In the genomic region with DNA sequence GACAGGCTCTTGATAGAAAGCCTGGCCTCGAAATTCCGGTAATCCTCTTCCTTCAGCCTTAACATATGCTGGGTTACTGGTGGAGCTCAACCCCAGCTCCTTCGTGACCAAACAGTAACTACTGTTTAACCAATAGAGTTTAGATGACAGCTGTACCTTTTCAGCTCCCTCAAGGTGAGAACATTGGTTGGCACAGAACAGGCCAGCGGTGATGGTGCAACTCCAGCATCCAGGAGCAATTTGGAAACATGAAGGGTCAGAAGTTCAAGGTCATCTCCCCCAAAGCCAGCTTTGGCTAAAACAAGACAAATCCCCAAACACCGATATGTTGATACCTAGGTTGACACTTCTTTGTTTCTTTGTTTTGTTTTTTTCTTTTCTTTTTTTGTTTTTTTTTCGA, we compare ENCODE assay signal across 8 mouse cellular contexts. TPM values are rescaled to one million over a fixed set of nuclear protein-coding genes. Genes with fewer than 3 reads are reported as not detected.
DNase-seq lines count a peak whose midpoint lies in the region; ATAC-seq lines count a peak whose summit lies in the region.

No protein-coding gene starts in this region.

- H3K4me3 ChIP-seq in heart, embryonic 10.5 days: peak overlapping the region; percentile 77
- peak overlapping the region; percentile 54 for H3K4me3 ChIP-seq in forebrain, embryonic 11.5 days (ENCODE audit: low read depth, low read length)
- peak overlapping the region; percentile 70 for H3K4me3 ChIP-seq in liver, embryonic 12.5 days

- H3K9me3 ChIP-seq in heart, embryonic 10.5 days: no peaks in the 10 kb centered on the region
- H3K9me3 ChIP-seq in forebrain, embryonic 11.5 days (ENCODE audit: control insufficient read depth, low read length): no peaks in the 10 kb centered on the region
- no peaks in the 10 kb centered on the region for H3K9me3 ChIP-seq in liver, embryonic 12.5 days (replicated peaks)

- ATAC-seq in forebrain, embryonic 11.5 days (replicated peaks; ENCODE audit: low FRiP score): no peak
- ATAC-seq in liver, embryonic 12.5 days: no peak
- no peak for ATAC-seq in CD4-positive, CD25-positive, alpha-beta regulatory T cell, adult 4 months

- no peak overlapping the region for H3K27ac ChIP-seq in heart, embryonic 10.5 days
- no peak overlapping the region for H3K27ac ChIP-seq in forebrain, embryonic 11.5 days (ENCODE audit: low read depth, low read length)
- peak overlapping the region; percentile 88 for H3K27ac ChIP-seq in liver, embryonic 12.5 days

- H3K9ac ChIP-seq in forebrain, embryonic 11.5 days (ENCODE audit: low read length): peak overlapping the region; percentile 68; the same call in 1 of the 2 replicates
- peak overlapping the region; percentile 82 for H3K9ac ChIP-seq in liver, embryonic 12.5 days

- H3K36me3 ChIP-seq in heart, embryonic 10.5 days: no peaks in the 10 kb centered on the region
- H3K36me3 ChIP-seq in forebrain, embryonic 11.5 days (ENCODE audit: control insufficient read depth, insufficient read depth, low read length): no peaks in the 10 kb centered on the region
- peaks cover 6% of the 10 kb centered on the region; the same call in 1 of the 2 replicates for H3K36me3 ChIP-seq in liver, embryonic 12.5 days

- H3K4me1 ChIP-seq in heart, embryonic 10.5 days: peaks cover 49% of the 10 kb centered on the region
- peaks cover 15% of the 10 kb centered on the region; the same call in 1 of the 2 replicates for H3K4me1 ChIP-seq in forebrain, embryonic 11.5 days (replicated peaks; ENCODE audit: control insufficient read depth, insufficient read depth, low read length)
- peaks cover 38% of the 10 kb centered on the region for H3K4me1 ChIP-seq in liver, embryonic 12.5 days

- 69% methylated on average over 6 of the region's 6 CpGs for WGBS in heart, embryonic 10.5 days
- 67% methylated on average over 6 of the region's 6 CpGs for WGBS in forebrain, embryonic 11.5 days
- 69% methylated on average over 6 of the region's 6 CpGs for WGBS in liver, embryonic 12.5 days (ENCODE audit: insufficient replicate concordance)

- peak overlapping the region; percentile 62 for H3K4me2 ChIP-seq in forebrain, embryonic 11.5 days (ENCODE audit: low read depth, low read length, severe bottlenecking)
- peak overlapping the region; percentile 90 for H3K4me2 ChIP-seq in liver, embryonic 12.5 days

- H3K27me3 ChIP-seq in heart, embryonic 10.5 days (ENCODE audit: insufficient read depth, poor library complexity, severe bottlenecking): peaks cover 24% of the 10 kb centered on the region
- H3K27me3 ChIP-seq in forebrain, embryonic 11.5 days (ENCODE audit: control insufficient read depth, insufficient read depth, low read length): no peaks in the 10 kb centered on the region
- H3K27me3 ChIP-seq in liver, embryonic 12.5 days (replicated peaks): peaks cover 61% of the 10 kb centered on the region

- DNase-seq in heart, embryonic 10.5 days (ENCODE audit: low spot score): no peak
- DNase-seq in heart, postnatal 10 days: no peak
- peak; percentile 25 for DNase-seq in 3T3-L1 (ENCODE audit: low read depth, low spot score)
- no peak for DNase-seq in forebrain, embryonic 11.5 days (ENCODE audit: low spot score)
- no peak for DNase-seq in frontal cortex, postnatal 36 days (ENCODE audit: low spot score in 2 of 2)
- DNase-seq in left cerebral cortex, adult 11 months (ENCODE audit: low spot score): no peak

- intact Hi-C loops in heart, postnatal 10 days (cut with DNase I): no loop called here

RNA-seq across cellular contexts. Expression of a gene that starts 3.3 kb away (rescaled TPM):
- 1.7 and 2.0 TPM in 2 replicates for polyA plus RNA-seq in heart, embryonic 10.5 days (2016; fragmentation: Nextera tagmentation; extraction: Ambion mirVana)
- 1 to 10 TPM; 3.2 to 3.8 TPM for total RNA-seq in heart, postnatal 10 days (2021)
- 2.5 and 4.2 TPM in 2 replicates for polyA plus RNA-seq in forebrain, embryonic 11.5 days (2014; fragmentation: Nextera tagmentation; extraction: Ambion mirVana)
- polyA plus RNA-seq in liver, embryonic 12.5 days (2016; fragmentation: Nextera tagmentation; extraction: Ambion mirVana): 1.5 and 2.0 TPM in 2 replicates
- polyA plus RNA-seq in CD4-positive, CD25-positive, alpha-beta regulatory T cell, adult 4 months (2017; shearing (Covaris generic)): 1 to 10 TPM; 1.4 to 1.5 TPM

RNA-seq across cellular contexts. Expression of a gene that starts 29.4 kb away (rescaled TPM):
- polyA plus RNA-seq in heart, embryonic 10.5 days (2016; fragmentation: Nextera tagmentation; extraction: Ambion mirVana): 431 and 488 TPM in 2 replicates
- total RNA-seq in heart, postnatal 10 days (2021): 100 to 1,000 TPM; 104 to 112 TPM
- 764 and 777 TPM in 2 replicates for polyA plus RNA-seq in forebrain, embryonic 11.5 days (2014; fragmentation: Nextera tagmentation; extraction: Ambion mirVana)
- 360 and 381 TPM in 2 replicates for polyA plus RNA-seq in liver, embryonic 12.5 days (2016; fragmentation: Nextera tagmentation; extraction: Ambion mirVana)
- polyA plus RNA-seq in CD4-positive, CD25-positive, alpha-beta regulatory T cell, adult 4 months (2017; shearing (Covaris generic)): 100 to 1,000 TPM; 115 to 134 TPM
